Mouse (Mus musculus): ENCODE results near the gene Golph3.
A peak's percentile ranks its signal among the peaks of the same experiment; 100 is the strongest.
"Not testable (repeated sequence)": the region's sequence is repeated elsewhere in the genome, so short reads cannot be mapped to it uniquely, and the experiment has no call there.

The Golph3 gene

DNA sequence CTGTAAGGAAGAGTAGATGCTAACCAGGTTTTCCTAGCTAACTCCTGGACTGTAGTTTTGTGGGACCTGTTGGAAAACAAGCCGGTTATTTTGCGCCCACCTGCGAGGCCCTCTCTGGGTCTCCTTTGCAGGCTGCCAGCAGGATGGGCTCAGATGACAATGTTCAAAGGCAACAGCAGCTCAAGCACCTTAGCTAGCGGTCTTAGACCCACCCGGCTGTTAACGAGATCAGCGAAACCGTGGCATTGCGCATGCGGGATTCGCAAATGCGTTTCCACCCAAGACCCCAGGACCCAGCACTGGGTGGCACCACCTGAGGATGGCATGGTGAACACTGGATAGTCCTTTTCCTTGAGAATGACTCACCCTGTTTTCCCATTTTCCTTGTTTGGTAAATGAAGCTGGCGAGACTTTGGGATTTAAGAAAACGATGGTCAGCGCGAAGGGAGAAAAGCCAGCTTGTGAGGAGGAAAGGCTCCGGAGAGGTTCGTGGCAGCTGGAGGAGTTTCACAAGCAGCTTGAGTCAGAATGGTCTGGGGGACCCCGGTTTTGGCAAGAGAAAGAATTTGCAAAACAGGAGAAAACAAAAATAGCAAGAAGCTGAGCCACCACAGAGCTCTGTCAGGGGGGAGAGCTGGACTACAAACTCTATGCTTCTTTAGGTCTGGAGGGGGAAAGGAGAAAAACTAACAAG lies 39.4 kb downstream of the Golph3 start:
- DNase-seq: no peak

DNA sequence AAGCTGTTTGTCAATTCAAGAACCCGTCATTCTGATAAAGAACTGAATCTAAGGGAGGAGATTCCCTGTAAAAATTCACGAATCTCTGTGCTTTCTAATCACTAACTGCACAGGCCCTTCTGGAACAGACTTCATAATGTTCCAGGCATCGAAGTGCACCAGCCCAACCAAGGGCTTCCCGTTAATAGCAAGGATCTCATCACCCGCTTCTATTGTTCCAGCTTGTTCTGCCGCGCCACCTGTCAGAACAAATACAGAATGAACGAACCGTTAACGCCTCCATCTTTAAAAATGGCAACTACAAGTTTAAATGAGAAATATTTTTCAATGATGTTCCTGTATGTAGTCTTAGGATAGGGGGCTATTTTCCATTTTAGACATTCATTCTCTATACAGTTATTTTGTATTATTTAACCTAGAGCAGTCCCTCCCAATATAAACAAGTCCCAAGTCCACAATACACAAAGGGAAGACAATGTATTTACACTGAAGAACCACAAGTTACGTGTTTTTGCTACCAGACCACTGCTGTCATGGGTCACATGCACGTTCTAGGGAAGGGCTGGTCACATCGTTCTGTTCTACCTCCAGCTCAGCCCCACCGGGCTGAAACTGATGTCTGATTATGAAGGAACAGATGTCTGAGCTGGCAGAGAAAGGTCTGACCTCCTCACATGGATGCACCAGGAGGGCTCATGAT lies 40.9 kb downstream of the Golph3 start:
- no peak for DNase-seq

DNA sequence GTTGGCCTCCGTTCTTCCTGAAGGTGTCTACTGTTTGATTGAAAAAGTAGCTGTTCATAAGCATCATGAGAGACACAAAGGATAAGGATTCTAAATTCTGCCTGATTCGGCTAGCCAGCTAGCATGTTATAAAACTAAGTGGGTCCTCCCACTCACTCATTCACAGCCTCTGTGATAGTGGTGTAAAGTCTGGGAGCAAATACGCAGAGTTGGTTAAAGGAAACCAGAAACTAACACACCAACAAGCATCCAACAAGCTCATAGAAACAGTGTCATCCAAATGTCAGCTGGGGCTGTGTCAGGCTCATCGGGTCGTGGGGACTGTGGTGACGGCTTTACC lies 41.4 kb downstream of the Golph3 start:
- no peak for DNase-seq

DNA sequence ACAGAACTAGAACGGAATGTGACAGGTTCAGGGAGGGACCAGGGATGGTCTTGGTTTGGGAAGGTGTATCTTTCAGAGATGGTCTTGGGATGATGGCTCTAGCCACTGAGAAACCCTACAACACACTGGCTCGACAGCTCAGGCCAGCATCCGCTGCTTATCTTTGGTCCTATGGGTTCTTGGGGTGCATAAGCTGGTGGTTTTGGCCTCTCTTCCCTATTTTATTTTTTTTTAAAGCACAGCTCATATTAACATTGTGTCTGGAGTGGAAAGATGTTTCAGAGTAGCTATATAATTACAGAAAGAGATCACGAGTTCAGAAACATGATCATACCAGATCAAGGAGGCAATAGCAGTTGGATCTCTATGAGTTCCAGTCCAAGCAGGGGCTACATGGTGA lies 42.8 kb downstream of the Golph3 start:
- DNase-seq: no peak

- no peak for DNase-seq
Observed at GRCm38 (mm10) chr15:12365416-12366071, 44.3 kb downstream of the Golph3 start.

GRCm38 (mm10) chr15:12366072-12366469 lies 44.8 kb downstream of the Golph3 start:
- no peak for DNase-seq

GRCm38 (mm10) chr15:12366580-12367305 lies 45.5 kb downstream of the Golph3 start:
- not testable (repeated sequence) for DNase-seq

GRCm38 (mm10) chr15:12367306-12368080 lies 46.2 kb downstream of the Golph3 start:
- DNase-seq: no peak

DNA sequence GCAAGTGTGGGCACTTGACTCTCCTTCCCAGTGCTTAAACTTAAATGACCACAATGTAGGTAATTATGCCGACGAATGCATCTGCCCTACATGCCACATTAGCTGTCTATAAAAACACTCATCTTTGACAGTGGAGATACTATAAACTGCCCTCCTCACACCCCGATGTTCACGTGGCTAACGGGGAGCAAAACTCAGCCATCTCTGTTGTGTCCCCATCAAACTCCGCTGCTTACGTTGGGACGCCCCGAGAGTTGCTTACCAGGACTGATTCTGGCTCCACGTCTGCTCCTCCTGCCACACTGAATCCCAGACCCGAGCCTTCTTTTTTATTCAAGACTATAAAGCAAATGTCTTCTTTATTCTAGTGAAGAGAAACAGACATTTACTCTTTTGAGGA lies 47.1 kb downstream of the Golph3 start:
- DNase-seq: no peak

- DNase-seq: no peak
Observed at GRCm38 (mm10) chr15:12368850-12369249, 47.6 kb downstream of the Golph3 start.

GRCm38 (mm10) chr15:12370096-12370495 lies 48.8 kb downstream of the Golph3 start:
- no peak for DNase-seq

GRCm38 (mm10) chr15:12371183-12371582 lies 49.9 kb downstream of the Golph3 start:
- peak; percentile 85 for DNase-seq

DNA sequence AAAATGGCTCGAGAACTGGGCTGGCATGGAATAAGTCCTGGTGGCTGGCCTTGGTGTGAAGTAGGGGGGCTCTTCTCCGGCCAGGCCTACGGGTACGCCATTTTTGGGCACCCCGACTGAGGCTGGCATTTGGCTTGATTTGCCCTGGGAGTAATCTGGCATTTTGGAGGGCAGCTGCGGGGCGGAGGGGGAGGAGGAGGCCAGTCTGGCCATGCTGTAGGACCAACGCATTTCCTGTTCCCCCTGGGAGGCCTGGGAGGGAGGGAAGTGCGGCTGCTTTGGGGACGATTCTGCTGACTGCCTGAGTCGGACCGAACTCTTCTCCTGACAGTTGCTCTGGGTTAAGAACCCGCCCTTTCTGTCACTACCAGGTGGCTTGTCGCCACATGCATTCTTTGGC lies 52.2 kb downstream of the Golph3 start:
- DNase-seq: no peak

DNA sequence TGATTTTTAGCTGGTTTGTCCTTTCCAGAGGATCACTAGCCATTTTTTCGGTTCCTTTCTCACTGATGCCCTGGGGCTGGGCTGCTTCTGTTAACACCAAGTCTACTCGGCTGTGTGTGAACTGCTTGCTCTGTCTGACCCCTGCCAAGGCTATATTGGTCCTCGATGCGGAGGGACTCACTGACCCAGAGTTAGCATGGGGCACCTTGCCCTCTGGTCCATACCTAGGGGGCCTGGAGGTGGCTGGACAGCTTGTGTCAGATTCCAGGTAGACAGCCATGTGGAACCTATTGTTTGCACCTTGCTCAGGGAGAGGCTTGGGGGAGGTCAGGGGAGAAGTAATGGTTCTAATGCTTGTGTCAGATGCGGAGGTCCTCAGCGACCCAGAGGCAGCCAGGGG lies 52.7 kb downstream of the Golph3 start:
- DNase-seq: no peak

DNA sequence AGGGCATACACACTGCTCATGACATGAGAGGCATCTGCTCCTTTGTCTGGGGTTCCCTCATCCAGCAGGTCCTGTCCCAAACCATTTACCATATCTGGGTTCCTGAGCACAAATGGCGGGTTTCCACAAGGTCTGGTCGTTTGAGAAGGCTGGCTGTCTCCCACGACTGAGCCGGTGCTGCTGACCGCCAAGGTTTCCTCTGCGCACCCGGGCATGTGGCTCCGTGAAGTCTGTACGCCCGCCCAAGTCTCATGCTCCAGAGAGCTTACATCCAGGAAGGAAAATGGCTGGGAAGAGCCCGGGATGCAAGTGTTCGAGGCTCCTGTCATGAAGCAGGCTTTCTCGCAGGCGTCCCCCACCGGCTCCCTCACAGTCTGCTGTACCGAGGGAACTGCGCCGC lies 53.7 kb downstream of the Golph3 start:
- DNase-seq: no peak

DNA sequence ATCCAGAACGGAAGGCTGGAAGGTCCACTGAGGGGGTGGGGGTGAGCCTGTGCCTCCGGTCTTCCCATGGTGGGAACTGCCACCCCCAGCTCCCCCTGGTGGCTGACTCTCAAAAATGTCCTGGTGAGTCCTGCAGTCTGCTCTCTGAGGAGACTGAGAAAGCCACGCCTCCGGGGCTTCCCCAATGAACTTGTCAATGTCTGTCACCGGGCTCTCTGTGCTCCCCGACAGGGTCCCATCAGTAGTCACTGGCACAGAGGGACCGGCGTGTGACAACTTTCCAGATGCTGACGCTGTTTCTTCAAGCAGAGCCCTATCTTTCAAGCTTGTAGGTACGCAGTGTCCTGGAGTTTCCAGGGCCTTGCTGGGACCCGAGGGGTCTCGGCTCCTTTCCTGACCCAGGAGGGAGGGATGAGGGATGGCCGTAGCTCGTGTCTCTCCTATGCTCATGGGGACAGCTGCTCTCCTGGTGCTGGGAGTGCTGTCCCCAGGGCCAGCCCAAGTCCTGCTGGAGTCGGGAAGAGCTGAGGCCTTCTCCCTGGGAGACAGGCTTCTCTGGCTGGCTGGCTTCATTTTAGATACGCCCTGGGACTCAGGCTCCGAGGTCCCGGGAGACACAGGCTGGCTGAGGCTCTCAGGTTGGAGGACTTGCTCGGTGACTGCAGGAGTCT lies 54.5 kb downstream of the Golph3 start:
- peak; percentile 95 for DNase-seq

- no peak for DNase-seq
Observed at GRCm38 (mm10) chr15:12376491-12377069, 55.3 kb downstream of the Golph3 start.

GRCm38 (mm10) chr15:12377800-12378199 lies 56.5 kb downstream of the Golph3 start:
- no peak for DNase-seq

DNA sequence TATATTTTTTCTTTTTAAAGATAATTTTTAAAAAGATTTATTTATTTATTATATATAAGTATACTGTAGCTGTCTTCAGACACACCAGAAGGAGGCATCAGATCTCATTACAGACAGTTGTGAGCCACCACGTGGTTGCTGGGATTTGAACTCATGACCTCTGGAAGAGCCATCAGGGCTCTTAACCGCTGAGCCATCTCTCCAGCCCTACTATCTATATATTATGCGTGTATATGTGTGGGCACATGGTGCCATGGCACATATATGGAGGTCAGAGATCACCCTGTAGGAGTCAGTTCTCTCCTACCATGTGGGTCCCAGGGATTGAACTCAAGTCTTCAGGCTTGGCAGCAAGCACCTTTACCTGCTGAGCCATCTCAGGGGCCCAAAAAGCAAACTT lies 58.8 kb downstream of the Golph3 start:
- no peak for DNase-seq

GRCm38 (mm10) chr15:12380548-12380947 lies 59.3 kb downstream of the Golph3 start:
- DNase-seq: peak; percentile 87

DNA sequence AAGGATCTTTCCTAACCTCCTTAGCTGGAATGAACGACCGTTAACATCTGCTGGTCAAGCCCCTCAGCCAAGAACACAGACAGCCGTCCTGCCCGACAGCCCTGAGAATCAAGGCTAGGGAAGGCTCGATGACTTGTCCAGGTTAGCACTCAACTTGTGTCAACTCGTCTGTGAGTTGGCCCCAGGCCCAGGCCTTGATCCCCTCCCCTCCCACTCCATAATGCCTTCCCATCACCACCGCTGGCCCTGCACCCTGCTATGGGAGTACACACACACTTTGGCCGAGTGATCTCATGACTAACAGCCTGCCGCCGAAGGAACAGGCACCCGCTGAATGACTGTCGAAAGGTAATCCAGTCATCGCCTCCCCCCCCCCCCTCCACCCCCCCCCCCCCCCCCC lies 63.4 kb downstream of the Golph3 start:
- no peak for DNase-seq
